Mouse (Mus musculus) T-helper 17 cell (primary cell): ENCODE measurements around the gene Ghr.

ENCODE experiments used
- in situ Hi-C, 2 experiments: fragments of 300-600 bp; cut with MboI, MseI; formaldehyde crosslinking; loops; 1 replicate in 1 of 2; 2 replicates in 1 of 2; pipeline ENCODE4 v1.15.1; 2025; ENCODE audit warnings: high pct_unique_total_duplicates in 2 of 2

Ghr gene

GRCm38 (mm10) chr15:3297615-3298014 is 285.7 kb downstream of the Ghr start:
- in situ Hi-C loops = no loop called here

- in situ Hi-C loops = no loop called here
These were observed 287.3 kb downstream of the Ghr start for GRCm38 (mm10) chr15:3295986-3296385.

- in situ Hi-C loops = no loop called here
These were observed 289.8 kb downstream of the Ghr start for GRCm38 (mm10) chr15:3293477-3293876.

- in situ Hi-C loops = no loop called here
These were observed 292.9 kb downstream of the Ghr start for GRCm38 (mm10) chr15:3290435-3290834.

- in situ Hi-C loops = no loop called here
These were observed 297.3 kb downstream of the Ghr start for GRCm38 (mm10) chr15:3286032-3286431.

GRCm38 (mm10) chr15:3281737-3282136 is 301.6 kb downstream of the Ghr start:
- in situ Hi-C loops = no loop called here

GRCm38 (mm10) chr15:3281216-3281615 is 302.1 kb downstream of the Ghr start:
- in situ Hi-C loops = no loop called here

- in situ Hi-C loops = no loop called here
These were observed 304.1 kb downstream of the Ghr start for GRCm38 (mm10) chr15:3279242-3279641.

- in situ Hi-C loops = no loop called here
These were observed 305.9 kb downstream of the Ghr start for GRCm38 (mm10) chr15:3277391-3277790.

GRCm38 (mm10) chr15:3273191-3273590 is 310.1 kb downstream of the Ghr start:
- in situ Hi-C loops = no loop called here

GRCm38 (mm10) chr15:3271216-3271615 is 312.1 kb downstream of the Ghr start:
- in situ Hi-C loops = no loop called here

GRCm38 (mm10) chr15:3270646-3271077 is 312.6 kb downstream of the Ghr start:
- in situ Hi-C loops = no loop called here

- in situ Hi-C loops = no loop called here
These were observed 313.2 kb downstream of the Ghr start for GRCm38 (mm10) chr15:3269996-3270645.

GRCm38 (mm10) chr15:3269496-3269895 is 313.8 kb downstream of the Ghr start:
- in situ Hi-C loops = no loop called here

- in situ Hi-C loops = no loop called here
These were observed 315.0 kb downstream of the Ghr start, which contains the start of gene Selenop for GRCm38 (mm10) chr15:3268247-3268646. Gene Selenop, plus strand, starts transcription at chr15:3268547.
